Mouse (Mus musculus): ENCODE results near the gene Pou5f2. TPM values are rescaled to one million over a fixed set of nuclear protein-coding genes. Genes with fewer than 3 reads are reported as not detected.

The Pou5f2 gene
- 0.98 and 2.2 TPM in 2 replicates for polyA plus RNA-seq (2015; fragmentation: Nextera tagmentation; extraction: Ambion mirVana)

GRCm38 (mm10) chr13:78024683-78025294 is at the start of gene Pou5f2:
Gene Pou5f2 (plus strand): TSS chr13:78024902.
- Histone ChIP-seq H3K9me3 (ENCODE audit: control insufficient read depth, low read length) (no peaks in the 10 kb centered on the region), H3K4me3 (replicated peaks; ENCODE audit: low read length) (no peak within 1 kb of the TSS), H3K27me3 (replicated peaks; ENCODE audit: control insufficient read depth, insufficient read depth, low read length) (no peaks in the 10 kb centered on the region), H3K36me3 (ENCODE audit: control insufficient read depth, insufficient read depth) (no peaks in the 10 kb centered on the region), H3K4me1 (replicated peaks; ENCODE audit: control insufficient read depth, insufficient read depth, low read length) (no peaks in the 10 kb centered on the region), H3K4me2 (ENCODE audit: low read length) (no peak within 1 kb of the TSS), H3K9ac (replicated peaks; ENCODE audit: low read depth, low read length) (no peak within 1 kb of the TSS), H3K27ac (ENCODE audit: low read length) (no peak within 1 kb of the TSS)
- ATAC-seq, result no peak
- 59% methylated on average over 15 of the region's 15 CpGs for WGBS

- no peaks in the 10 kb centered on the region for H3K9me3 ChIP-seq (ENCODE audit: control insufficient read depth, low read length)
- H3K4me3 ChIP-seq (replicated peaks; ENCODE audit: low read length), result no peak overlapping the region
- H3K4me1 ChIP-seq (replicated peaks; ENCODE audit: control insufficient read depth, insufficient read depth, low read length), result no peaks in the 10 kb centered on the region
Measured at GRCm38 (mm10) chr13:77976248-77976647, 48.5 kb upstream of the Pou5f2 start.

GRCm38 (mm10) chr13:77977121-77977520 is 47.6 kb upstream of the Pou5f2 start:
- 63% methylated on average over 1 of the region's 1 CpGs for WGBS
- H3K9me3 ChIP-seq (ENCODE audit: control insufficient read depth, low read length), result no peaks in the 10 kb centered on the region
- no peak overlapping the region for H3K4me3 ChIP-seq (replicated peaks; ENCODE audit: low read length)
- no peak overlapping the region for H3K4me2 ChIP-seq (ENCODE audit: low read length)
- no peak overlapping the region for H3K9ac ChIP-seq (replicated peaks; ENCODE audit: low read depth, low read length)
- no peaks in the 10 kb centered on the region for H3K4me1 ChIP-seq (replicated peaks; ENCODE audit: control insufficient read depth, insufficient read depth, low read length)
- H3K36me3 ChIP-seq (ENCODE audit: control insufficient read depth, insufficient read depth), result no peaks in the 10 kb centered on the region
- no peak overlapping the region for H3K27ac ChIP-seq (ENCODE audit: low read length)
- ATAC-seq, result no peak
- H3K27me3 ChIP-seq (replicated peaks; ENCODE audit: control insufficient read depth, insufficient read depth, low read length), result no peaks in the 10 kb centered on the region

More at GRCm38 (mm10) chr13:77976248-77976647, 48.5 kb upstream of the Pou5f2 start:
- H3K9ac ChIP-seq (replicated peaks; ENCODE audit: low read depth, low read length), result no peak overlapping the region
- H3K27me3 ChIP-seq (replicated peaks; ENCODE audit: control insufficient read depth, insufficient read depth, low read length), result no peaks in the 10 kb centered on the region
- WGBS, result 79% methylated on average over 3 of the region's 3 CpGs
- ATAC-seq, result no peak
- no peaks in the 10 kb centered on the region for H3K36me3 ChIP-seq (ENCODE audit: control insufficient read depth, insufficient read depth)
- no peak overlapping the region for H3K27ac ChIP-seq (ENCODE audit: low read length)
- H3K4me2 ChIP-seq (ENCODE audit: low read length), result no peak overlapping the region

GRCm38 (mm10) chr13:77982105-77982851 is 42.4 kb upstream of the Pou5f2 start:
- Histone ChIP-seq H3K4me1 (replicated peaks; ENCODE audit: control insufficient read depth, insufficient read depth, low read length) (0 out of 2 replicates have a peak, but pooled peaks cover 2% of the 10 kb centered on the region), H3K9me3 (ENCODE audit: control insufficient read depth, low read length) (no peaks in the 10 kb centered on the region), H3K4me3 (replicated peaks; ENCODE audit: low read length) (no peak overlapping the region), H3K4me2 (ENCODE audit: low read length) (no peak overlapping the region), H3K27ac (ENCODE audit: low read length) (peak overlapping the region; percentile 61), H3K36me3 (ENCODE audit: control insufficient read depth, insufficient read depth) (no peaks in the 10 kb centered on the region), H3K27me3 (replicated peaks; ENCODE audit: control insufficient read depth, insufficient read depth, low read length) (no peaks in the 10 kb centered on the region), H3K9ac (replicated peaks; ENCODE audit: low read depth, low read length) (no peak overlapping the region)
- ATAC-seq, result peak; percentile 82
- 21% methylated on average over 5 of the region's 5 CpGs for WGBS

- ATAC-seq, result peak; percentile 34
- peak overlapping the region; percentile 56; the same call in 1 of the 2 replicates for H3K27ac ChIP-seq (ENCODE audit: low read length)
Measured at GRCm38 (mm10) chr13:77982852-77983202, 41.9 kb upstream of the Pou5f2 start.

GRCm38 (mm10) chr13:77991189-77991886 is 33.4 kb upstream of the Pou5f2 start:
- Histone ChIP-seq H3K9ac (replicated peaks; ENCODE audit: low read depth, low read length) (no peak overlapping the region), H3K9me3 (ENCODE audit: control insufficient read depth, low read length) (no peaks in the 10 kb centered on the region), H3K27ac (ENCODE audit: low read length) (no peak overlapping the region), H3K36me3 (ENCODE audit: control insufficient read depth, insufficient read depth) (no peaks in the 10 kb centered on the region), H3K4me1 (replicated peaks; ENCODE audit: control insufficient read depth, insufficient read depth, low read length) (no peaks in the 10 kb centered on the region), H3K27me3 (replicated peaks; ENCODE audit: control insufficient read depth, insufficient read depth, low read length) (no peaks in the 10 kb centered on the region), H3K4me3 (replicated peaks; ENCODE audit: low read length) (no peak overlapping the region), H3K4me2 (ENCODE audit: low read length) (no peak overlapping the region)
- peak; percentile 80 for ATAC-seq
- 72% methylated on average over 5 of the region's 5 CpGs for WGBS

More at GRCm38 (mm10) chr13:77982852-77983202, 41.9 kb upstream of the Pou5f2 start:
- Histone ChIP-seq H3K27me3 (replicated peaks; ENCODE audit: control insufficient read depth, insufficient read depth, low read length) (no peaks in the 10 kb centered on the region), H3K4me3 (replicated peaks; ENCODE audit: low read length) (no peak overlapping the region), H3K4me1 (replicated peaks; ENCODE audit: control insufficient read depth, insufficient read depth, low read length) (0 out of 2 replicates have a peak, but pooled peaks cover 2% of the 10 kb centered on the region), H3K4me2 (ENCODE audit: low read length) (no peak overlapping the region), H3K9me3 (ENCODE audit: control insufficient read depth, low read length) (no peaks in the 10 kb centered on the region), H3K36me3 (ENCODE audit: control insufficient read depth, insufficient read depth) (no peaks in the 10 kb centered on the region), H3K9ac (replicated peaks; ENCODE audit: low read depth, low read length) (no peak overlapping the region)
- WGBS, result 41% methylated on average over 2 of the region's 2 CpGs

GRCm38 (mm10) chr13:78004649-78005048 is 20.1 kb upstream of the Pou5f2 start:
- H3K9ac ChIP-seq (replicated peaks; ENCODE audit: low read depth, low read length), result no peak overlapping the region
- H3K4me2 ChIP-seq (ENCODE audit: low read length), result no peak overlapping the region

GRCm38 (mm10) chr13:78005344-78005743 is 19.4 kb upstream of the Pou5f2 start:
- ATAC-seq, result peak; percentile 41
- Histone ChIP-seq H3K36me3 (ENCODE audit: control insufficient read depth, insufficient read depth) (no peaks in the 10 kb centered on the region), H3K9me3 (ENCODE audit: control insufficient read depth, low read length) (no peaks in the 10 kb centered on the region), H3K27ac (ENCODE audit: low read length) (peak overlapping the region; percentile 31; the same call in 1 of the 2 replicates), H3K4me3 (replicated peaks; ENCODE audit: low read length) (no peak overlapping the region), H3K4me1 (replicated peaks; ENCODE audit: control insufficient read depth, insufficient read depth, low read length) (peaks cover 3% of the 10 kb centered on the region; the same call in 1 of the 2 replicates), H3K27me3 (replicated peaks; ENCODE audit: control insufficient read depth, insufficient read depth, low read length) (no peaks in the 10 kb centered on the region), H3K4me2 (ENCODE audit: low read length) (no peak overlapping the region), H3K9ac (replicated peaks; ENCODE audit: low read depth, low read length) (no peak overlapping the region)
- under 1% methylated on average over 3 of the region's 3 CpGs for WGBS

More at GRCm38 (mm10) chr13:78004649-78005048, 20.1 kb upstream of the Pou5f2 start:
- Histone ChIP-seq H3K4me3 (replicated peaks; ENCODE audit: low read length) (no peak overlapping the region), H3K27me3 (replicated peaks; ENCODE audit: control insufficient read depth, insufficient read depth, low read length) (no peaks in the 10 kb centered on the region), H3K27ac (ENCODE audit: low read length) (no peak overlapping the region), H3K9me3 (ENCODE audit: control insufficient read depth, low read length) (no peaks in the 10 kb centered on the region), H3K4me1 (replicated peaks; ENCODE audit: control insufficient read depth, insufficient read depth, low read length) (peaks cover 3% of the 10 kb centered on the region; the same call in 1 of the 2 replicates), H3K36me3 (ENCODE audit: control insufficient read depth, insufficient read depth) (no peaks in the 10 kb centered on the region)
- peak; percentile 61 for ATAC-seq
- WGBS, result 34% methylated on average over 4 of the region's 4 CpGs

GRCm38 (mm10) chr13:78010176-78010575 is 14.5 kb upstream of the Pou5f2 start:
- WGBS, result 100% methylated on average over 1 of the region's 1 CpGs
- H3K9ac ChIP-seq (replicated peaks; ENCODE audit: low read depth, low read length), result no peak overlapping the region
- H3K36me3 ChIP-seq (ENCODE audit: control insufficient read depth, insufficient read depth), result no peaks in the 10 kb centered on the region
- no peaks in the 10 kb centered on the region for H3K27me3 ChIP-seq (replicated peaks; ENCODE audit: control insufficient read depth, insufficient read depth, low read length)
- no peak for ATAC-seq
- no peak overlapping the region for H3K4me3 ChIP-seq (replicated peaks; ENCODE audit: low read length)
- no peaks in the 10 kb centered on the region for H3K9me3 ChIP-seq (ENCODE audit: control insufficient read depth, low read length)
- no peak overlapping the region for H3K4me2 ChIP-seq (ENCODE audit: low read length)
- no peak overlapping the region for H3K27ac ChIP-seq (ENCODE audit: low read length)
- H3K4me1 ChIP-seq (replicated peaks; ENCODE audit: control insufficient read depth, insufficient read depth, low read length), result peaks cover 3% of the 10 kb centered on the region; the same call in 1 of the 2 replicates
